In genomic region chr10:66853258-66853657, GRCm38 (mm10) we compare ENCODE assay signal across 8 mouse cellular contexts.
DNase-seq lines count a peak whose midpoint lies in the region; ATAC-seq lines count a peak whose summit lies in the region.

No protein-coding gene starts in this region.

- 0 out of 2 replicates have a peak, but pooled peaks have one; percentile 42 for ATAC-seq in hindbrain, embryonic 15.5 days (ENCODE audit: low FRiP score, low read depth)

- H3K4me3 ChIP-seq in hindbrain, embryonic 15.5 days, result no peak overlapping the region
- H3K4me3 ChIP-seq in macrophage (ENCODE audit: inconsistent target), result no peak overlapping the region

- H3K4me1 ChIP-seq in hindbrain, embryonic 15.5 days (replicated peaks), result no peaks in the 10 kb centered on the region

- no peaks in the 10 kb centered on the region for H3K36me3 ChIP-seq in hindbrain, embryonic 15.5 days
- H3K36me3 ChIP-seq in macrophage (ENCODE audit: inconsistent target), result no peaks in the 10 kb centered on the region

- no peak overlapping the region for H3K27ac ChIP-seq in hindbrain, embryonic 15.5 days (replicated peaks)
- H3K27ac ChIP-seq in macrophage, result peak overlapping the region; percentile 100

- no peaks in the 10 kb centered on the region for H3K27me3 ChIP-seq in hindbrain, embryonic 15.5 days

- 12% methylated on average over 13 of the region's 13 CpGs for WGBS in hindbrain, embryonic 15.5 days
- WGBS in macrophage (ENCODE audit: missing documents), result 2% methylated on average over 13 of the region's 13 CpGs

- H3K4me2 ChIP-seq in hindbrain, embryonic 15.5 days, result peak overlapping the region; percentile 39

- peak; percentile 78 for DNase-seq in T-cell, adult 2 months (ENCODE audit: low spot score)
- DNase-seq in cerebellum, postnatal 14 days, result peak; percentile 91 to 92
- DNase-seq in gastrocnemius, adult 18-20 months (ENCODE audit: low spot score), result peak; percentile 83
- DNase-seq in left cerebral cortex, adult 18-20 months (ENCODE audit: low spot score in 2 of 2), result peak; percentile 82 to 91
- peak; percentile 76 for DNase-seq in retina, postnatal 7 days (ENCODE audit: low read depth, low spot score)
- peak; percentile 73 to 76 for DNase-seq in urinary bladder, adult 18-20 months (ENCODE audit: low spot score in 2 of 2)

- no peak overlapping the region for H3K9ac ChIP-seq in hindbrain, embryonic 15.5 days

- no peaks in the 10 kb centered on the region for H3K79me2 ChIP-seq in macrophage (ENCODE audit: inconsistent target)

- H3K9me3 ChIP-seq in hindbrain, embryonic 15.5 days, result no peaks in the 10 kb centered on the region
